Mouse (Mus musculus): Measurements from ENCODE around the gene Cct6b. TPM values are rescaled to one million over a fixed set of nuclear protein-coding genes. Genes with fewer than 3 reads are reported as not detected.

Gene Cct6b
- total and polyA plus RNA-seq, 2 experiments from 2014 or later = 0.25 TPM; not detected in 1

DNA sequence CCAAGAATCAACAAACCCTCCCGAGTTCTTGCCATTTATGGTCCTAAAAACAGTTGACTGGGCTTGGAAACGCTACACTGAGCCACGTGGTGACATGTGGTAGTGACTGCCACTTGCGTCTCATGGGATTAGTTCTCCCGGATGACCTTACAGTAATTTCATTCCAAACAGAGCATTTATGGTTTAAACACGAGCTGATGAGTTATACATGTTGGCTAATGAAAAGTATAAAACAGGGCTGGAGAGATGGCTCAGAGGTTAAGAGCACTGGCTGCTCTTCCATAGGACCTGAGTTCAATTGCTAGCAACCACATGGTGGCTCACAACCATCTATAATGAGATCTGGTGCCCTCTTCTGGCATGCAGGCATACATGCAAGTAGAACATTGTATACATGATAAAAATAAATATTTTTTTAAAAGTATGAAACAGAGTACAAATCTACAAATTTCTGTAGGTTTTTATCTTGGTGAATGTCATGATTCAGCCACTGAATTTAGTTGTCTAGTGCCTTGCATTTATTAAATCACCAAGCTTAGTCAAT is 1.8 kb downstream of the Cct6b start:
- no peak overlapping the region for H3K9ac ChIP-seq (replicated peaks; ENCODE audit: low read depth, low read length)
- TF ChIP-seq EP300 (IDR thresholded peaks at IDR 0.05; ENCODE audit: low read depth) (no peak), CTCF (IDR thresholded peaks at IDR 0.05; ENCODE audit: low read depth) (peak; percentile 11)
- H3K4me2 ChIP-seq (ENCODE audit: low read depth, low read length) = no peak overlapping the region
- ATAC-seq (ENCODE audit: insufficient read depth, low read depth) (no peak), DNase-seq (ENCODE audit: low spot score) (no peak)
- H3K27me3 ChIP-seq (ENCODE audit: control insufficient read depth, insufficient read depth, low read length) = no peaks in the 10 kb centered on the region
- no peak overlapping the region for H3K4me3 ChIP-seq (ENCODE audit: low read depth, low read length)
- peaks cover 20% of the 10 kb centered on the region for H3K4me1 ChIP-seq (ENCODE audit: control insufficient read depth, insufficient read depth)
- H3K9me3 ChIP-seq (replicated peaks; ENCODE audit: control insufficient read depth, low read length) = no peaks in the 10 kb centered on the region
- 82% methylated on average over 6 of the region's 6 CpGs for WGBS
- H3K36me3 ChIP-seq (replicated peaks; ENCODE audit: control insufficient read depth, insufficient read depth, low read length) = no peaks in the 10 kb centered on the region
- no peak overlapping the region for H3K27ac ChIP-seq (ENCODE audit: low read depth)

DNA sequence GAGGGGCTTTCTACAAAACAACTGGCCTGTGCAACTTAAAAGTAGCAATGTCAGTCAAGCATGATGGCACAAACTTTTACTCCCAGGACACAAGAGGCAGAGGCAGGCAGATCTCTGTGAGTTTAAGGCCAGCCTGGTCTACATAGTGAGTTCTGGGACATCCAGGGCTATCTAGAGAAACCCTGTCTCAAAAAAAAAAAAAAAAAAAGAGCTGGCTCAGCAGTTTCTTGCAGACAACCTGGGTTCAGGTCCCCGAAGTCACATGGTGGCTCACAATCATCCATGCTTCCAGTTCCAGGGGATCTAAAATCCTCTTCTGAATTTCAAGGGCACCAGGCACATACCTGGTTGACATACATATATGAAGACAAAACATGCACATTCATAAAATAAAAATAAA is 8.2 kb downstream of the Cct6b start:
- Histone ChIP-seq H3K9ac (replicated peaks; ENCODE audit: low read depth, low read length) (no peak overlapping the region), H3K4me1 (ENCODE audit: control insufficient read depth, insufficient read depth) (no peaks in the 10 kb centered on the region), H3K36me3 (replicated peaks; ENCODE audit: control insufficient read depth, insufficient read depth, low read length) (no peaks in the 10 kb centered on the region), H3K9me3 (replicated peaks; ENCODE audit: control insufficient read depth, low read length) (no peaks in the 10 kb centered on the region), H3K4me2 (ENCODE audit: low read depth, low read length) (no peak overlapping the region), H3K4me3 (ENCODE audit: low read depth, low read length) (no peak overlapping the region), H3K27me3 (ENCODE audit: control insufficient read depth, insufficient read depth, low read length) (no peaks in the 10 kb centered on the region), H3K27ac (ENCODE audit: low read depth) (no peak overlapping the region)
- no peak for DNase-seq (ENCODE audit: low spot score)
- WGBS = 86% methylated on average over 1 of the region's 1 CpGs
- TF ChIP-seq EP300 (IDR thresholded peaks at IDR 0.05; ENCODE audit: low read depth) (no peak), CTCF (IDR thresholded peaks at IDR 0.05; ENCODE audit: low read depth) (no peak)
- no peak for ATAC-seq (ENCODE audit: insufficient read depth, low read depth)

DNA sequence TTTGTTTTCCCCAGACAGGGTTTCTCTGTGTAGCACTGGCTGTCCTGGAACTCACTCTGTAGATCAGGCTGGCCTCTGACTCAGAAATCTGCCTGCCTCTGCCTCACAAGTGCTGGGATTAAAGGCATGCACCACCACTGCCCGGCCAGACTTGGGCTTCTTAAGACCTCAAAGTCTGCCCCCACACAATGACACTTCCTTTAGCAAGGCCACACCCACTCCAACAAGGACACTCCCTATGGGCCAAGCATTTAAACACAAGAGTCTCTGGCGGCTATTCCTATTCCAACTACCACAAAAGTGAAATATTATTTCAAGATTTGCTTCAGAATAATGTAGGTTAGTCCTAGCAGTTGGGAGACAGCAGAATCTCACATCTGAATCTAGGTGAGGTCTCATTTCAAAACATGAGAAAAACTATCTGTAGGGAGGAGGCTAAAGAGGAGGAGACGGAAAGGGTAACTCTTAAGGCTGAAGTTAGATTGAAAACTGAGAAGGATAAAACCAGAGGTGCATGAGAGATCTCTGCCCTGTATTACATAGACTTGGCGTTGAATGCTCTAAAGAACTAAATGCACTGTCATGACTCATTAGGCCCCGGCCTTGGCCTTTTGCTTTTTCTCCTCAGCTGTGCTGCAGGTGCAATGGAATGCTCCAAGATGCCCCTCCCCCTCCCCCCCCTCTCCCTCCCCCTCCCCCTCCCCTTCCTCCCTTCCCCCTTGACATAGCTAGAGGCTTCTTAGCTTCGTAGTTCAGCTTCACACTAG is 11.6 kb downstream of the Cct6b start:
- no peak overlapping the region for H3K4me2 ChIP-seq (ENCODE audit: low read depth, low read length)
- WGBS = 64% methylated on average over 6 of the region's 6 CpGs
- H3K27ac ChIP-seq (ENCODE audit: low read depth) = no peak overlapping the region
- no peak overlapping the region for H3K4me3 ChIP-seq (ENCODE audit: low read depth, low read length)
- no peak for DNase-seq (ENCODE audit: low spot score)
- H3K9me3 ChIP-seq (replicated peaks; ENCODE audit: control insufficient read depth, low read length) = no peaks in the 10 kb centered on the region
- H3K9ac ChIP-seq (replicated peaks; ENCODE audit: low read depth, low read length) = no peak overlapping the region
- no peaks in the 10 kb centered on the region for H3K4me1 ChIP-seq (ENCODE audit: control insufficient read depth, insufficient read depth)
- no peaks in the 10 kb centered on the region for H3K27me3 ChIP-seq (ENCODE audit: control insufficient read depth, insufficient read depth, low read length)
- no peak for ATAC-seq (ENCODE audit: insufficient read depth, low read depth)
- no peaks in the 10 kb centered on the region for H3K36me3 ChIP-seq (replicated peaks; ENCODE audit: control insufficient read depth, insufficient read depth, low read length)
- TF ChIP-seq CTCF (IDR thresholded peaks at IDR 0.05; ENCODE audit: low read depth) = no peak
- no peak for TF ChIP-seq EP300 (IDR thresholded peaks at IDR 0.05; ENCODE audit: low read depth)

DNA sequence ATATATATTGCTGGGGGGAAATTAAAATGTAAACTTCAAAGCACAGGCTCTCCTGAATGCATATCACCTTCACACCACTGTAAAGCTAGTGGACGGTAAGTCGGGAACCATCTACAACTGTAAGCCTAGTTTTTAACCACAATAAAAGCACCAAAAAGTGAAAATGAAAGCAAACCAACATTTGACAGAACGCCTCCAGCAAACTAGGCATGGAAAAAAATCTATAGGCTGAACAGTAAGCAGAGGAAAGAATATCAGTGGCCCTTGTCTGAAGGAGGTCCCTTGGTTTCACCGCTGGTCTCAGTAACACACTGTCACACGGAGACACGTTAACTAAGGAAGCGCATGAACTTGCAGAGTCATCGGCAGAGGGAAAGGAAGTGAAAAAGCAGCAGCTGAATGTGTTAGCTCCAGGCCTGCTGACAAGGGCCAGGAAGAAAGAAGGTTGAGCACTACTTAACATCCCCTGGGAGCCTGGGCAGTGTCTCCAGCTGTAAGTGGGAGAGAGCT is 17.2 kb downstream of the Cct6b start:
- DNase-seq (ENCODE audit: low spot score) (peak; percentile 7), ATAC-seq (ENCODE audit: insufficient read depth, low read depth) (no peak)
- Histone ChIP-seq H3K4me1 (ENCODE audit: control insufficient read depth, insufficient read depth) (no peaks in the 10 kb centered on the region), H3K36me3 (replicated peaks; ENCODE audit: control insufficient read depth, insufficient read depth, low read length) (no peaks in the 10 kb centered on the region), H3K9me3 (replicated peaks; ENCODE audit: control insufficient read depth, low read length) (no peaks in the 10 kb centered on the region), H3K4me2 (ENCODE audit: low read depth, low read length) (peak overlapping the region; percentile 41), H3K9ac (replicated peaks; ENCODE audit: low read depth, low read length) (no peak overlapping the region; the same call in 1 of the 2 replicates), H3K27me3 (ENCODE audit: control insufficient read depth, insufficient read depth, low read length) (no peaks in the 10 kb centered on the region), H3K4me3 (ENCODE audit: low read depth, low read length) (peak overlapping the region; percentile 27), H3K27ac (ENCODE audit: low read depth) (peak overlapping the region; percentile 18; the same call in 1 of the 2 replicates)
- 51% methylated on average over 8 of the region's 8 CpGs for WGBS
- no peak for TF ChIP-seq CTCF (IDR thresholded peaks at IDR 0.05; ENCODE audit: low read depth)
- no peak for TF ChIP-seq EP300 (IDR thresholded peaks at IDR 0.05; ENCODE audit: low read depth)

DNA sequence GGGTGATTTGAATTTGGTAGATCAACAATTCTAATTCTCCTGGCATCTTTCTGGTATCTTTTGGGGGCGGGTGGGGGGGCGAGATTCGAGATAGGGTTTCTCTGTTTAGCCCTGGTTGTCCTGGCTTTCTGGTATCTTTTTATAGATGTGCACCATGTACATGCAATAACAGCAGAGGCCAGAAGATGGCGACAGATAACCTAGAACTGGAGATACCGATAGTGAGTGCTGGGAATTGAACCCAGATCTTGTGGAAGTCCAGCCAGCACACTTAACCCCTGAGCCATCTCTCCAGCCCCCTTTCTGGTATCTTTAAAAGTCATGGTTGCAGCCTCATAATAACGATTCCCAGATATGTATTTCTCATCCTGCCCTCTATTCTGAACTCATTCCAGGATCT is 18.0 kb downstream of the Cct6b start:
- Histone ChIP-seq H3K9ac (replicated peaks; ENCODE audit: low read depth, low read length) (no peak overlapping the region), H3K27me3 (ENCODE audit: control insufficient read depth, insufficient read depth, low read length) (no peaks in the 10 kb centered on the region), H3K27ac (ENCODE audit: low read depth) (no peak overlapping the region), H3K9me3 (replicated peaks; ENCODE audit: control insufficient read depth, low read length) (no peaks in the 10 kb centered on the region), H3K4me3 (ENCODE audit: low read depth, low read length) (no peak overlapping the region), H3K4me2 (ENCODE audit: low read depth, low read length) (no peak overlapping the region), H3K36me3 (replicated peaks; ENCODE audit: control insufficient read depth, insufficient read depth, low read length) (no peaks in the 10 kb centered on the region), H3K4me1 (ENCODE audit: control insufficient read depth, insufficient read depth) (no peaks in the 10 kb centered on the region)
- ATAC-seq (ENCODE audit: insufficient read depth, low read depth) (no peak), DNase-seq (ENCODE audit: low spot score) (no peak)
- 31% methylated on average over 6 of the region's 6 CpGs for WGBS
- TF ChIP-seq EP300 (IDR thresholded peaks at IDR 0.05; ENCODE audit: low read depth) (no peak), CTCF (IDR thresholded peaks at IDR 0.05; ENCODE audit: low read depth) (peak; percentile 47)
